Mouse (Mus musculus) midbrain, embryonic 12.5 days (tissue): ENCODE results near the gene Usp33. TPM values are rescaled to one million over a fixed set of nuclear protein-coding genes. Genes with fewer than 3 reads are reported as not detected.
"Not testable (repeated sequence)": the region's sequence is repeated elsewhere in the genome, so short reads cannot be mapped to it uniquely, and the experiment has no call there.

ENCODE experiments used
- ATAC-seq: fragments of 200-750 bp; cut with Nextera tagmentation; 2 replicates; pipeline ENCODE4 v1.8.0; 2017; ENCODE audit warnings: low read depth, moderate TSS enrichment, moderate library complexity; ENCODE audit not compliant: low FRiP score
- H3K27ac ChIP-seq: fragments of 300-500 bp; sonication (generic); replicated peaks from 2 replicates; pipeline ENCODE4 v1.5.1; 2016; ENCODE audit warnings: mild to moderate bottlenecking
- H3K27me3 ChIP-seq: fragments of 300-500 bp; sonication (generic); 2 replicates; pipeline ENCODE4 v1.6.1; 2016; ENCODE audit warnings: mild to moderate bottlenecking
- H3K36me3 ChIP-seq: fragments of 300-500 bp; sonication (generic); 2 replicates; pipeline ENCODE4 v1.6.1; 2016
- H3K4me1 ChIP-seq: fragments of 300-500 bp; sonication (generic); 2 replicates; pipeline ENCODE4 v1.6.1; 2016
- H3K4me2 ChIP-seq: fragments of 300-500 bp; sonication (generic); replicated peaks from 2 replicates; pipeline ENCODE4 v1.6.1; 2016; ENCODE audit warnings: mild to moderate bottlenecking, moderate library complexity
- H3K4me3 ChIP-seq: fragments of 300-500 bp; sonication (generic); 2 replicates; pipeline ENCODE4 v1.5.1; 2016; ENCODE audit warnings: mild to moderate bottlenecking
- H3K9ac ChIP-seq: fragments of 300-500 bp; sonication (generic); replicated peaks from 2 replicates; pipeline ENCODE4 v1.6.1; 2016; ENCODE audit warnings: mild to moderate bottlenecking, moderate library complexity
- H3K9me3 ChIP-seq: fragments of 300-500 bp; sonication (generic); 2 replicates; pipeline ENCODE4 v1.6.1; 2016; ENCODE audit warnings: mild to moderate bottlenecking
- WGBS: fragments of 180-500 bp; shearing (Covaris S2); methylation state at CpG from one replicate; pipeline ENCODE4 v1.1.7; 2016; 5-methylcytosine and 5-hydroxymethylcytosine counted together
- polyA plus RNA-seq: library from polyadenylated mRNA; unstranded; fragments of >200 nt; fragmentation: Nextera tagmentation; extraction: Ambion mirVana; gene quantifications from 2 replicates; pipeline ENCODE4 v1.2.1, GENCODE M21; 2016

Usp33 gene
- polyA plus RNA-seq, 1 experiment from 2014 or later: 72.1 TPM

- H3K9me3 ChIP-seq, H3K27ac ChIP-seq, H3K4me2 ChIP-seq, H3K27me3 ChIP-seq, ATAC-seq, H3K4me3 ChIP-seq, H3K4me1 ChIP-seq, H3K9ac ChIP-seq: not testable (repeated sequence)
- H3K36me3 ChIP-seq: peaks cover 20% of the 10 kb centered on the region
- 85% methylated on average over 9 of the region's 9 CpGs for WGBS
Observed at GRCm38 (mm10) chr3:152316447-152317173, 29.7 kb upstream of the Usp33 start.

DNA sequence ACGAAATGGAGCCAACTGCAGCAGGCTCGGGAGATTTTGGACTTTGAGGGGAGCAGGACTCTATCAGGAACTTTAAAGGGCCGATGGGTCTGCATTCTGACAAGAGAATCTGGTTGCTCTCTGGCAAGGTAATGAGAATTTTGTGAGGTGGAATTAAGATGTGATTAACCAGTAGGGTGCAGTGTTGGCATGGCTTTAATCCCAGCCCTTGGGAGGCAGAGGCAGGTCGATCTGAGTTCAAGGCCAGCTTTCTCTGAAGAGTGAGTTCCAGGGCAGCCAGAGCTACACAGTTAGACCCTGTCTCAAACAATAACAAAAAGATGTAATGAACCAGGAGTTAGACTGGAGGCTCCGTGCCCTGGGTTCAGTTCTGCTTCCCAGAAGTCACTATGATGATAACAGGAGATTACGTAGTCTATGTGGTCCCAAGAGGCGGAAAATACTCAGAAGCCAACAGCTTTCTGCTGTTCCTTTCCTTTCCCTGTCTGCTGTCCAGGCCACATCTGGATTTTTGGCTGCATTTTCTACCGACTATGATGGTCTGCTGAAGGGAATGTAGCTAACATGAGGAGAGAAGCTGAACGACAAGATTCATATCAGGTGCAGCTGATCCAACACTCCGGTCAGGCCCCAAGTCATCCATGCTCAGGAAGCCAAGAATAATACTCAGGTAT lies 25.2 kb upstream of the Usp33 start:
- no peak overlapping the region for H3K9ac ChIP-seq
- 91% methylated on average over 10 of the region's 10 CpGs for WGBS
- ATAC-seq: no peak
- no peak overlapping the region for H3K4me2 ChIP-seq
- peaks cover 18% of the 10 kb centered on the region for H3K36me3 ChIP-seq
- H3K4me3 ChIP-seq: no peak overlapping the region
- H3K27me3 ChIP-seq: no peaks in the 10 kb centered on the region
- no peaks in the 10 kb centered on the region for H3K9me3 ChIP-seq
- H3K4me1 ChIP-seq: no peaks in the 10 kb centered on the region
- no peak overlapping the region for H3K27ac ChIP-seq

- H3K9me3 ChIP-seq: no peaks in the 10 kb centered on the region
- H3K27me3 ChIP-seq: no peaks in the 10 kb centered on the region
- H3K4me1 ChIP-seq: no peaks in the 10 kb centered on the region
- ATAC-seq: no peak
- H3K36me3 ChIP-seq: peaks cover 18% of the 10 kb centered on the region
- 96% methylated on average over 8 of the region's 8 CpGs for WGBS
- H3K4me3 ChIP-seq: no peak overlapping the region
- H3K27ac ChIP-seq: no peak overlapping the region
- no peak overlapping the region for H3K9ac ChIP-seq
- H3K4me2 ChIP-seq: no peak overlapping the region
Observed at GRCm38 (mm10) chr3:152321765-152322547, 24.3 kb upstream of the Usp33 start.

- ATAC-seq: no peak
- Histone ChIP-seq H3K27me3 (no peaks in the 10 kb centered on the region), H3K9me3 (no peaks in the 10 kb centered on the region), H3K4me1 (no peaks in the 10 kb centered on the region), H3K4me3 (no peak overlapping the region), H3K4me2 (no peak overlapping the region), H3K27ac (no peak overlapping the region), H3K36me3 (peaks cover 41% of the 10 kb centered on the region), H3K9ac (no peak overlapping the region)
- 98% methylated on average over 6 of the region's 6 CpGs for WGBS
Observed at GRCm38 (mm10) chr3:152332104-152332503, 14.2 kb upstream of the Usp33 start.

GRCm38 (mm10) chr3:152332545-152333300 lies 13.6 kb upstream of the Usp33 start:
- no peaks in the 10 kb centered on the region for H3K27me3 ChIP-seq
- H3K4me3 ChIP-seq: no peak overlapping the region
- no peak overlapping the region for H3K9ac ChIP-seq
- ATAC-seq: no peak
- no peaks in the 10 kb centered on the region for H3K4me1 ChIP-seq
- H3K27ac ChIP-seq: no peak overlapping the region
- H3K9me3 ChIP-seq: no peaks in the 10 kb centered on the region
- H3K4me2 ChIP-seq: no peak overlapping the region
- 90% methylated on average over 15 of the region's 15 CpGs for WGBS
- peaks cover 48% of the 10 kb centered on the region for H3K36me3 ChIP-seq

DNA sequence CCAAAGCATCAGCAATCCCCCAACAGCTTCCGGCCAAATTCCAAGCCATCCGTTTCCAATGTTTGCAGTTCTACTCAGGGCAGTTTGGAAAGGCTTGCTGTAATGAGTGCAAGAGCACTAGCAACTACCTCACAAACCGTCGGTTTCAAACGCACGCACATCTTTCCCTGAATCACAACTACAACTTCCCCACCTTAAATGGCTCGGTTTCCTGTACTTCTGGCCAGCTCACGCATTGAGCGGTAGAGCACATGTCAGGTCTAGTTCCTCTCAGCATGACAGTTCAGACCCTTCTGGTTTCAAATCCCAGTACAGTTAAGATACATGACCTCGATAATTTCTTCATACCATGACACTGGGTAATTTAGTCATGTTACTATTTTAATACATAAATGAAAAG lies 12.6 kb upstream of the Usp33 start:
- 90% methylated on average over 10 of the region's 10 CpGs for WGBS
- peaks cover 48% of the 10 kb centered on the region for H3K36me3 ChIP-seq
- ATAC-seq: no peak

GRCm38 (mm10) chr3:152336085-152336484 lies 10.2 kb upstream of the Usp33 start:
- no peaks in the 10 kb centered on the region for H3K27me3 ChIP-seq
- 78% methylated on average over 8 of the region's 8 CpGs for WGBS
- ATAC-seq: no peak
- no peak overlapping the region for H3K9ac ChIP-seq
- no peak overlapping the region for H3K27ac ChIP-seq
- peaks cover 48% of the 10 kb centered on the region for H3K36me3 ChIP-seq
- H3K4me3 ChIP-seq: no peak overlapping the region
- peaks cover 6% of the 10 kb centered on the region; the same call in 1 of the 2 replicates for H3K4me1 ChIP-seq
- no peak overlapping the region for H3K4me2 ChIP-seq
- H3K9me3 ChIP-seq: no peaks in the 10 kb centered on the region

More for the DNA sequence above, 12.6 kb upstream of the Usp33 start:
- Histone ChIP-seq H3K4me1 (no peaks in the 10 kb centered on the region), H3K27me3 (no peaks in the 10 kb centered on the region), H3K9me3 (no peaks in the 10 kb centered on the region), H3K4me2 (no peak overlapping the region), H3K4me3 (no peak overlapping the region), H3K27ac (no peak overlapping the region), H3K9ac (no peak overlapping the region)

- peak; percentile 94 for ATAC-seq
- H3K27ac ChIP-seq: peak within 1 kb of the TSS; percentile 56
Observed at GRCm38 (mm10) chr3:152339862-152340557, 6.3 kb upstream of the Usp33 start, which contains the start of gene Miga1. Gene Miga1 (minus strand): TSS chr3:152340407.

GRCm38 (mm10) chr3:152342961-152343517 lies 3.2 kb upstream of the Usp33 start:
- no peak overlapping the region for H3K4me2 ChIP-seq
- no peak for ATAC-seq
- 91% methylated on average over 15 of the region's 15 CpGs for WGBS
- no peaks in the 10 kb centered on the region for H3K36me3 ChIP-seq
- H3K27me3 ChIP-seq: no peaks in the 10 kb centered on the region
- peaks cover 13% of the 10 kb centered on the region for H3K4me1 ChIP-seq
- no peak overlapping the region for H3K4me3 ChIP-seq
- H3K9me3 ChIP-seq: no peaks in the 10 kb centered on the region
- no peak overlapping the region for H3K27ac ChIP-seq
- no peak overlapping the region for H3K9ac ChIP-seq

More at GRCm38 (mm10) chr3:152339862-152340557, 6.3 kb upstream of the Usp33 start, which contains the start of gene Miga1:
- Histone ChIP-seq H3K4me3 (peak within 1 kb of the TSS; percentile 92), H3K27me3 (no peaks in the 10 kb centered on the region), H3K9ac (peak within 1 kb of the TSS; percentile 80), H3K4me1 (peaks cover 6% of the 10 kb centered on the region; the same call in 1 of the 2 replicates), H3K4me2 (peak within 1 kb of the TSS; percentile 50), H3K36me3 (peaks cover 21% of the 10 kb centered on the region), H3K9me3 (no peaks in the 10 kb centered on the region)
- WGBS: 3% methylated on average over 54 of the region's 54 CpGs

GRCm38 (mm10) chr3:152346633-152347141 lies 409 bp downstream of the Usp33 start:
- Histone ChIP-seq H3K4me1 (peaks cover 21% of the 10 kb centered on the region), H3K4me2 (peak overlapping the region; percentile 56), H3K9me3 (no peaks in the 10 kb centered on the region), H3K9ac (peak overlapping the region; percentile 84), H3K27me3 (no peaks in the 10 kb centered on the region), H3K4me3 (peak overlapping the region; percentile 75), H3K27ac (peak overlapping the region; percentile 63), H3K36me3 (no peaks in the 10 kb centered on the region)
- under 1% methylated on average over 42 of the region's 54 CpGs for WGBS
- peak; percentile 79; the same call in 1 of the 2 replicates for ATAC-seq
